Mouse (Mus musculus): ENCODE data around the gene Coro2b.

Gene Coro2b

GRCm38 (mm10) chr9:62480149-62480548, 56.7 kb downstream of the Coro2b start:
- no peak for DNase-seq (ENCODE audit: extremely low spot score, low read depth, low spot score)

GRCm38 (mm10) chr9:62476782-62477487, 59.9 kb downstream of the Coro2b start:
- no peak for DNase-seq (ENCODE audit: extremely low spot score, low read depth, low spot score)

GRCm38 (mm10) chr9:62474206-62474605, 62.6 kb downstream of the Coro2b start:
- DNase-seq (ENCODE audit: extremely low spot score, low read depth, low spot score) = no peak

- DNase-seq (ENCODE audit: extremely low spot score, low read depth, low spot score) = no peak
Observed at GRCm38 (mm10) chr9:62471541-62472189, 65.2 kb downstream of the Coro2b start.

GRCm38 (mm10) chr9:62471041-62471440, 65.8 kb downstream of the Coro2b start:
- DNase-seq (ENCODE audit: extremely low spot score, low read depth, low spot score) = no peak

- peak; percentile 46 for DNase-seq (ENCODE audit: extremely low spot score, low read depth, low spot score)
Observed at GRCm38 (mm10) chr9:62470398-62470797, 66.4 kb downstream of the Coro2b start.

- no peak for DNase-seq (ENCODE audit: extremely low spot score, low read depth, low spot score)
Observed at GRCm38 (mm10) chr9:62469696-62470095, 67.1 kb downstream of the Coro2b start.

GRCm38 (mm10) chr9:62469143-62469542, 67.7 kb downstream of the Coro2b start:
- no peak for DNase-seq (ENCODE audit: extremely low spot score, low read depth, low spot score)

GRCm38 (mm10) chr9:62467413-62467784, 69.4 kb downstream of the Coro2b start:
- DNase-seq (ENCODE audit: extremely low spot score, low read depth, low spot score) = no peak

- DNase-seq (ENCODE audit: extremely low spot score, low read depth, low spot score) = no peak
Observed at GRCm38 (mm10) chr9:62466742-62467412, 70.0 kb downstream of the Coro2b start.

GRCm38 (mm10) chr9:62466053-62466452, 70.8 kb downstream of the Coro2b start:
- no peak for DNase-seq (ENCODE audit: extremely low spot score, low read depth, low spot score)

GRCm38 (mm10) chr9:62464727-62465126, 72.1 kb downstream of the Coro2b start:
- no peak for DNase-seq (ENCODE audit: extremely low spot score, low read depth, low spot score)

GRCm38 (mm10) chr9:62461766-62462165, 75.1 kb downstream of the Coro2b start:
- no peak for DNase-seq (ENCODE audit: extremely low spot score, low read depth, low spot score)

GRCm38 (mm10) chr9:62461095-62461494, 75.7 kb downstream of the Coro2b start:
- no peak for DNase-seq (ENCODE audit: extremely low spot score, low read depth, low spot score)

GRCm38 (mm10) chr9:62460086-62460485, 76.8 kb downstream of the Coro2b start:
- DNase-seq (ENCODE audit: extremely low spot score, low read depth, low spot score) = no peak

- no peak for DNase-seq (ENCODE audit: extremely low spot score, low read depth, low spot score)
Observed at GRCm38 (mm10) chr9:62458457-62458856, 78.4 kb downstream of the Coro2b start.

GRCm38 (mm10) chr9:62456015-62456414, 80.8 kb downstream of the Coro2b start:
- DNase-seq (ENCODE audit: extremely low spot score, low read depth, low spot score) = no peak

GRCm38 (mm10) chr9:62455210-62455969, 81.5 kb downstream of the Coro2b start:
- DNase-seq (ENCODE audit: extremely low spot score, low read depth, low spot score) = no peak

- DNase-seq (ENCODE audit: extremely low spot score, low read depth, low spot score) = no peak
Observed at GRCm38 (mm10) chr9:62452373-62452993, 84.4 kb downstream of the Coro2b start.

- DNase-seq (ENCODE audit: extremely low spot score, low read depth, low spot score) = no peak
Observed at GRCm38 (mm10) chr9:62451585-62452372, 85.1 kb downstream of the Coro2b start.

Measured in hindlimb bud, embryonic 11.5 days (tissue).